Mouse (Mus musculus): ENCODE data around the gene Galnt10. TPM values are rescaled to one million over a fixed set of nuclear protein-coding genes. Genes with fewer than 3 reads are reported as not detected.

Gene Galnt10
- total and polyA plus RNA-seq, 3 experiments: 17.5 to 41.2 (median 21.4) TPM

DNA sequence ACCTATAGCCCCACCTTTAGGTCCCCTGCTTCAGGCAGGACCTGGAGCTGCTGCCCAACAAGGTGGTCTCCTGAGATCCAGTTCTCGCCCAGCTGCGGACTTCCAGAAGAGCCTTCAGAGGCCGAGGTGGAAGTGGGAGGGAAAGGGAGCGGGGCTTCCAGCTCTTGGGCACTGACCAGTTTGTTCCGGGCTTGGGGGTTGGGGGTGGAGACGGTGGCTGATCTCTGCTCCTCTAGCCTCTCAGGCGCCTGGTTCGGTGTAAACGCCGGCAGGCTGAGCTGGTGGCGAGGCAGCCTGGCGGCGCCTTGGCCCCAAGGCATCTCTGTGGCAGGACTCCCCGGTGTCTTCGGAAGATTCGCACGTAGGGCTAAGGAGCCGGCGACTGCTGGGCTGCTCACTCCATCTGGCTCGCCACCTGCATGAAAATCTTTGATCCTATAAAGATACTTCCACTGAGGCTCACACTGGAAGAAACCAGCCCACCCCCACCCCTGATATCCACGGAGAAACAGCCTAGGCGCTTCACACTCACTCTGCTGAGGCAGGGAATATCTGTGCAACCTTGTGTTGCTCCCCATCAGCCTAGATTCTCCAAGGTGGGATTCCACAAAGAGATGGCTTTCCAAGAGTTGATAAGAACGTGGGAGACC lies 187.4 kb downstream of the Galnt10 start, which contains the start of gene Hand1:
Hand1 (minus strand) TSS at position 267 of the 650 bp plus-strand sequence.
- Histone ChIP-seq H3K9me3 (replicated peaks) (no peaks in the 10 kb centered on the region), H3K27me3 (ENCODE audit: insufficient read depth, low read length) (peaks cover 60% of the 10 kb centered on the region), H3K4me1 (ENCODE audit: insufficient read depth, low read depth, low read length) (no peaks in the 10 kb centered on the region; the same call in 1 of the 2 replicates), H3K4me3 (ENCODE audit: low read depth, low read length) (no peak within 1 kb of the TSS), H3K36me3 (replicated peaks) (no peaks in the 10 kb centered on the region)
- TF ChIP-seq CTCF (IDR thresholded peaks at IDR 0.05; ENCODE audit: low read depth, low read length) (no peak), POLR2AphosphoS5 (IDR thresholded peaks at IDR 0.05; ENCODE audit: insufficient replicate concordance, low read depth, low read length) (no peak)
- no peak for ATAC-seq (ENCODE audit: extremely low read depth, insufficient number of reproducible peaks, low FRiP score, poor library complexity, severe bottlenecking)
- DNase-seq (ENCODE audit: low spot score): no peak

DNA sequence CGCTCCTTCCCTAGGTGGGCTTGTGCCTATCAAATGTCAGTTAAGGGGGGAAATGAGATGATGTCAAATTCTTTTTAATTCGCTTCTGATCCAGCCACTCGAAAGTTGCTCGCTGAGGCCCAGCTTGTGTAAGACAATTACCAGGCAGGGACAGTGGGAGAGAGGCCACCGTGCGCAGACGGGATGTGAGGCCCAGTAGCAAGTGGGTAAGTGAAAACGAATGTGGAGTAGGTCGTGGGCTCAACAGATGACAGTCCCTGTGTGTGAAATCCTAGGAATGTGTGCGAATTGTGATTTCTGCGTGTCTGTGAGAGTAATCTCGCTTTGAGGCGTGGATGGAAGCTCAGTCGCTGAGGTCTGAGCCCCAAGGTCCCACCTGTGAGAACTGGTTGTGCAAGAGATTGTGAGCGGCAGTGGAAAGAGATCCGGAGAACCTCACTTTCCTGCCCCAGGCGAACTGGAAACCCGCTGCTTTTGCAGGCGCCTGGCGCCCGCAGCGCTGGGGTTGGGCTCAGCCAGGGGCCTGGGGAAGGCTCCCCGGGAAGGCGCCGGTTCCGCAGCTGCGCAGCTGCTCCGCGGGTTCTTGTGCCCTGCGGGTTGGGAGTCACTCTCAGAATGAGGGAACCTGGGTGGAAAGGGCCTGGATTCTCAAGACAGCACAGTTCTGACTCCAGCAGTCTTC lies 188.2 kb downstream of the Galnt10 start:
- no peak for ATAC-seq (ENCODE audit: extremely low read depth, insufficient number of reproducible peaks, low FRiP score, poor library complexity, severe bottlenecking)
- Histone ChIP-seq H3K9me3 (replicated peaks) (no peaks in the 10 kb centered on the region), H3K27me3 (ENCODE audit: insufficient read depth, low read length) (peaks cover 53% of the 10 kb centered on the region), H3K36me3 (replicated peaks) (no peaks in the 10 kb centered on the region), H3K4me1 (ENCODE audit: insufficient read depth, low read depth, low read length) (no peaks in the 10 kb centered on the region; the same call in 1 of the 2 replicates), H3K4me3 (ENCODE audit: low read depth, low read length) (no peak overlapping the region)
- TF ChIP-seq POLR2AphosphoS5 (IDR thresholded peaks at IDR 0.05; ENCODE audit: insufficient replicate concordance, low read depth, low read length) (no peak), CTCF (IDR thresholded peaks at IDR 0.05; ENCODE audit: low read depth, low read length) (no peak), GATA2 (IDR thresholded peaks at IDR 0.05; ENCODE audit: borderline replicate concordance, low read depth, low read length) (no peak), TAL1 (conservative IDR thresholded peaks at IDR 0.05; ENCODE audit: low read depth, low read length) (no peak), GATA1 (IDR thresholded peaks at IDR 0.05; ENCODE audit: borderline replicate concordance, low read length) (no peak)
- no peak for DNase-seq (ENCODE audit: low spot score)

GRCm38 (mm10) chr11:57834031-57834430 lies 188.8 kb downstream of the Galnt10 start:
- DNase-seq (ENCODE audit: low spot score) (no peak), ATAC-seq (ENCODE audit: extremely low read depth, insufficient number of reproducible peaks, low FRiP score, poor library complexity, severe bottlenecking) (no peak)
- no peak for TF ChIP-seq CTCF (IDR thresholded peaks at IDR 0.05; ENCODE audit: low read depth, low read length)
- TF ChIP-seq GATA1 (IDR thresholded peaks at IDR 0.05; ENCODE audit: borderline replicate concordance, low read length): no peak
- TF ChIP-seq TAL1 (conservative IDR thresholded peaks at IDR 0.05; ENCODE audit: low read depth, low read length): no peak
- TF ChIP-seq POLR2AphosphoS5 (IDR thresholded peaks at IDR 0.05; ENCODE audit: insufficient replicate concordance, low read depth, low read length): no peak
- no peak for TF ChIP-seq GATA2 (IDR thresholded peaks at IDR 0.05; ENCODE audit: borderline replicate concordance, low read depth, low read length)

DNA sequence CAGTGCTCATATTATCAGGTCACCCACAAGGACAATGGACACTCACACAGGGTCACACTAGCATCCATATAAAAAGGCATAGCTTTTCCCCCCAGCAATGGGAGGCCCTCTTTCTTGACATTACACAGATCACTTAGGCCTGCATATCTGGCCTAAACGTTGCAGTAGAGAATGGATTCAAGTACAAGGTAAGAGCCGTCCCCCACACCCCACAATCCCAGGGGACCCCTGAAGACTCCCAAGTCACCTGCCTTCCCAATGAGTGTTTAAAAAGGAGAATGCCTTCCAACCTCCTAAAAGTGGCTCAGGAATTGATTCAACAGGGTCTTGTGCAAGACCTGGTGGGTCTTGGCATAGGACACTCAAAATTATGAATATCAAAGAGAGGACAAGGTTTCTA lies 190.1 kb downstream of the Galnt10 start:
- no peak for TF ChIP-seq TAL1 (conservative IDR thresholded peaks at IDR 0.05; ENCODE audit: low read depth, low read length)
- TF ChIP-seq GATA1 (IDR thresholded peaks at IDR 0.05; ENCODE audit: borderline replicate concordance, low read length): no peak
- TF ChIP-seq CTCF (IDR thresholded peaks at IDR 0.05; ENCODE audit: low read depth, low read length): no peak
- no peak for TF ChIP-seq POLR2AphosphoS5 (IDR thresholded peaks at IDR 0.05; ENCODE audit: insufficient replicate concordance, low read depth, low read length)
- no peak for TF ChIP-seq GATA2 (IDR thresholded peaks at IDR 0.05; ENCODE audit: borderline replicate concordance, low read depth, low read length)

More at GRCm38 (mm10) chr11:57834031-57834430, 188.8 kb downstream of the Galnt10 start:
- Histone ChIP-seq H3K36me3 (replicated peaks) (no peaks in the 10 kb centered on the region), H3K4me1 (ENCODE audit: insufficient read depth, low read depth, low read length) (no peaks in the 10 kb centered on the region; the same call in 1 of the 2 replicates), H3K27me3 (ENCODE audit: insufficient read depth, low read length) (peaks cover 51% of the 10 kb centered on the region), H3K9me3 (replicated peaks) (no peaks in the 10 kb centered on the region), H3K4me3 (ENCODE audit: low read depth, low read length) (no peak overlapping the region)

DNA sequence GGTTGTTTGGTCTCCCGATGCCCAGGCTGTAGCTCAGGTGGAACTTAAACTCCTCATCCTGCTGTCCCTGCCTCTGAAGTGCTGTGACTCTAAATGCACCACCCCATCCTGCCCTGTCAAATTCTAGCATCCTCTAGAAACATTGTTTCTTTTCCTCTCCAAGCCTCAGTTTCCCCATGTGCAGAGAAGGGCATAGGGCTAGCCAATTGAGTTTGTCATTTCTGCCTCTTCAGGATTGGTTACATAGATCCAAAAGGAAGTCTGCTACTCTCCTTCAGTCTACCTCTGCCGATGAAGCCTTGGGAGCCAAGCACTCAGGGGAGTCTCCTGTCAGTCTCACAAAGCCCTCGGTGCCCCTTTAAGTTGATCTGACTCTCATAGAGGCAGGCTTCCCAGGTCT lies 190.7 kb downstream of the Galnt10 start:
- peaks cover 44% of the 10 kb centered on the region for H3K27me3 ChIP-seq (ENCODE audit: insufficient read depth, low read length)
- ATAC-seq (ENCODE audit: extremely low read depth, insufficient number of reproducible peaks, low FRiP score, poor library complexity, severe bottlenecking) (no peak), DNase-seq (ENCODE audit: low spot score) (no peak)
- no peak for TF ChIP-seq TAL1 (conservative IDR thresholded peaks at IDR 0.05; ENCODE audit: low read depth, low read length)
- no peak for TF ChIP-seq POLR2AphosphoS5 (IDR thresholded peaks at IDR 0.05; ENCODE audit: insufficient replicate concordance, low read depth, low read length)
- no peak for TF ChIP-seq GATA2 (IDR thresholded peaks at IDR 0.05; ENCODE audit: borderline replicate concordance, low read depth, low read length)
- TF ChIP-seq CTCF (IDR thresholded peaks at IDR 0.05; ENCODE audit: low read depth, low read length): no peak
- no peak for TF ChIP-seq GATA1 (IDR thresholded peaks at IDR 0.05; ENCODE audit: borderline replicate concordance, low read length)
- H3K4me1 ChIP-seq (ENCODE audit: insufficient read depth, low read depth, low read length): no peaks in the 10 kb centered on the region; the same call in 1 of the 2 replicates
- H3K9me3 ChIP-seq (replicated peaks): no peaks in the 10 kb centered on the region
- H3K4me3 ChIP-seq (ENCODE audit: low read depth, low read length): no peak overlapping the region
- no peaks in the 10 kb centered on the region for H3K36me3 ChIP-seq (replicated peaks)

More for the DNA sequence above, 190.1 kb downstream of the Galnt10 start:
- H3K36me3 ChIP-seq (replicated peaks): no peaks in the 10 kb centered on the region
- H3K4me3 ChIP-seq (ENCODE audit: low read depth, low read length): no peak overlapping the region
- H3K4me1 ChIP-seq (ENCODE audit: insufficient read depth, low read depth, low read length): no peaks in the 10 kb centered on the region; the same call in 1 of the 2 replicates
- no peak for ATAC-seq (ENCODE audit: extremely low read depth, insufficient number of reproducible peaks, low FRiP score, poor library complexity, severe bottlenecking)
- H3K27me3 ChIP-seq (ENCODE audit: insufficient read depth, low read length): peaks cover 45% of the 10 kb centered on the region
- no peak for DNase-seq (ENCODE audit: low spot score)
- no peaks in the 10 kb centered on the region for H3K9me3 ChIP-seq (replicated peaks)

DNA sequence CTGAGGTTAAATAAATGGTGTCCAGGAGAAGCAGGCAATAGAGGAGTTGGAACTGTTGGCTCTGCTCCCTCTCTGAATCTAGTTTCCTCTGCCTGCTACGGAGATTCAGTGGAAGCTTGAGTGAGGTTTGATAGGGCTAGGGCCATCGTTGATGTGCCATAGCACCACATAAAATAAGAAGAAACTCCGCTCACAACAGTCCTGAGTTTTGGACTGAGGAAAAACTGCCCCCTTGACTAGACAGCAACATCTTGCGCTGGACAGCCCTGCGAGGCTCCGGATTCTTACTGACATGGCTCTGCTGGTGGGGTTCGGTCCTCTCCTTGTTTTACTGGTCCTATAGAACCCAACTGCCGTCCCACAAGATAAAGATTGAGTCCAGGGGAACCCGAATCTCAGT lies 191.2 kb downstream of the Galnt10 start:
- Histone ChIP-seq H3K4me1 (ENCODE audit: insufficient read depth, low read depth, low read length) (no peaks in the 10 kb centered on the region; the same call in 1 of the 2 replicates), H3K9me3 (replicated peaks) (no peaks in the 10 kb centered on the region), H3K27me3 (ENCODE audit: insufficient read depth, low read length) (peaks cover 44% of the 10 kb centered on the region), H3K36me3 (replicated peaks) (no peaks in the 10 kb centered on the region), H3K4me3 (ENCODE audit: low read depth, low read length) (no peak overlapping the region)
- TF ChIP-seq GATA2 (IDR thresholded peaks at IDR 0.05; ENCODE audit: borderline replicate concordance, low read depth, low read length) (no peak), GATA1 (IDR thresholded peaks at IDR 0.05; ENCODE audit: borderline replicate concordance, low read length) (no peak), TAL1 (conservative IDR thresholded peaks at IDR 0.05; ENCODE audit: low read depth, low read length) (no peak), CTCF (IDR thresholded peaks at IDR 0.05; ENCODE audit: low read depth, low read length) (no peak)
- ATAC-seq (ENCODE audit: extremely low read depth, insufficient number of reproducible peaks, low FRiP score, poor library complexity, severe bottlenecking): no peak
- DNase-seq (ENCODE audit: low spot score): no peak

Other genes starting within 250 kb of the Galnt10 start
- gene Fam114a2, start 126.8 kb upstream of the Galnt10 start, total RNA-seq (2014; fragmentation: Nextera tagmentation): 42.0 and 55.9 TPM in 2 replicates
- gene Fam114a2, start 126.8 kb upstream of the Galnt10 start, total RNA-seq (2017): 41.2 and 44.7 TPM in 2 replicates
- gene Fam114a2, start 126.8 kb upstream of the Galnt10 start, polyA plus RNA-seq (2012): 2.2 and 2.7 TPM in 2 replicates
- gene Mfap3, start 126.8 kb upstream of the Galnt10 start, total RNA-seq (2014; fragmentation: Nextera tagmentation): 35.7 and 36.6 TPM in 2 replicates
- gene Mfap3, start 126.8 kb upstream of the Galnt10 start, total RNA-seq (2017): 27.2 and 29.4 TPM in 2 replicates
- 1.1 and 1.6 TPM in 2 replicates for gene Mfap3, start 126.8 kb upstream of the Galnt10 start, polyA plus RNA-seq (2012)
- 4.6 and 7.1 TPM in 2 replicates for gene Sap30l, start 156.2 kb downstream of the Galnt10 start, total RNA-seq (2014; fragmentation: Nextera tagmentation)
- 43.4 and 70.0 TPM in 2 replicates for gene Sap30l, start 156.2 kb downstream of the Galnt10 start, total RNA-seq (2017)
- gene Sap30l, start 156.2 kb downstream of the Galnt10 start, polyA plus RNA-seq (2012): 57.0 and 88.5 TPM in 2 replicates
- not detected in 2 replicates for gene Hand1, start 187.4 kb downstream of the Galnt10 start, total RNA-seq (2014; fragmentation: Nextera tagmentation)
- 0.12 TPM in 1 of 2 replicates, not detected in the other for gene Hand1, start 187.4 kb downstream of the Galnt10 start, total RNA-seq (2017)
- gene Hand1, start 187.4 kb downstream of the Galnt10 start, polyA plus RNA-seq (2012): not detected in 2 replicates

All from G1E (cell line).